In genomic region chr17:88966028-88966427, GRCm38 (mm10) we compare ENCODE assay signal across 29 mouse cellular contexts.
A peak's percentile ranks its signal among the peaks of the same experiment; 100 is the strongest.
DNase-seq lines count a peak whose midpoint lies in the region; ATAC-seq lines count a peak whose summit lies in the region.
"Had no signal": no experiment of that assay in that cellular context is flagged by ENCODE, and none has a peak within 500 bp of the region (broad histone marks: within the 10 kb centered on the region; RNA-seq: fewer than 3 reads in every experiment).

No protein-coding gene starts in this region.

- H3K9ac ChIP-seq in hindbrain, embryonic 16.5 days (ENCODE audit: low read depth, low read length): no peak overlapping the region
- no peak overlapping the region for H3K9ac ChIP-seq in neural tube, embryonic 13.5 days
- no peak overlapping the region for H3K9ac ChIP-seq in neural tube, embryonic 15.5 days (replicated peaks)
- H3K9ac ChIP-seq: embryonic facial prominence, embryonic 13.5 days; heart, embryonic 12.5 days; limb, embryonic 15.5 days; liver, embryonic 13.5 days; midbrain, embryonic 12.5 days had no signal

- H3K4me3 ChIP-seq in hindbrain, embryonic 16.5 days (ENCODE audit: low read length): no peak overlapping the region
- H3K4me3 ChIP-seq in hindbrain, embryonic 10.5 days: no peak overlapping the region
- no peak overlapping the region for H3K4me3 ChIP-seq in neural tube, embryonic 13.5 days
- no peak overlapping the region for H3K4me3 ChIP-seq in neural tube, embryonic 15.5 days (replicated peaks)
- H3K4me3 ChIP-seq: embryonic facial prominence, embryonic 13.5 days; erythroblast, embryonic 14.5 days; gastrocnemius, adult 2 months; heart, adult 2 months; heart, embryonic 12.5 days; limb, embryonic 15.5 days; liver, embryonic 13.5 days; midbrain, embryonic 12.5 days; myocyte had no signal

- H3K36me3 ChIP-seq in hindbrain, embryonic 16.5 days (ENCODE audit: control insufficient read depth, insufficient read depth, low read length): no peaks in the 10 kb centered on the region
- no peaks in the 10 kb centered on the region for H3K36me3 ChIP-seq in hindbrain, embryonic 10.5 days
- no peaks in the 10 kb centered on the region for H3K36me3 ChIP-seq in neural tube, embryonic 13.5 days
- no peaks in the 10 kb centered on the region for H3K36me3 ChIP-seq in neural tube, embryonic 15.5 days
- H3K36me3 ChIP-seq: embryonic facial prominence, embryonic 13.5 days; heart, embryonic 12.5 days; limb, embryonic 15.5 days; liver, embryonic 13.5 days; midbrain, embryonic 12.5 days had no signal

- no peak overlapping the region for H3K27ac ChIP-seq in hindbrain, embryonic 16.5 days (ENCODE audit: low read depth, low read length)
- H3K27ac ChIP-seq in hindbrain, embryonic 10.5 days: no peak overlapping the region
- 0 out of 2 replicates have a peak overlapping the region, but pooled peaks have one; percentile 2 for H3K27ac ChIP-seq in neural tube, embryonic 13.5 days (replicated peaks)
- H3K27ac ChIP-seq in neural tube, embryonic 15.5 days (replicated peaks): no peak overlapping the region
- H3K27ac ChIP-seq: embryonic facial prominence, embryonic 13.5 days; gastrocnemius, adult 2 months; heart, adult 2 months; limb, embryonic 15.5 days; liver, embryonic 13.5 days; midbrain, embryonic 12.5 days had no signal

- no peak for DNase-seq in hindbrain, embryonic 10.5 days (ENCODE audit: low spot score)
- DNase-seq in neural tube, embryonic 10.5 days (ENCODE audit: extremely low spot score, low spot score): no peak
- DNase-seq in right cerebral cortex, adult 2 months (ENCODE audit: low spot score in 2 of 2): no peak
- DNase-seq: adrenal gland, adult 8-10 months; B cell, adult 2 months; cerebellum, adult 11 months; cerebellum, adult 9-10 months; cerebellum, postnatal 36 days; gastrocnemius, adult 2 months; heart, adult 2 months; heart, postnatal 4 days; kidney, adult 18-20 months; kidney, postnatal 4 days; liver, embryonic 13.5 days; lung, adult 18-20 months; lung, postnatal 36 days; thymus, postnatal 25 days had no signal

- no peaks in the 10 kb centered on the region for H3K4me1 ChIP-seq in hindbrain, embryonic 16.5 days (ENCODE audit: control insufficient read depth, insufficient read depth, low read depth, low read length)
- H3K4me1 ChIP-seq in hindbrain, embryonic 10.5 days (replicated peaks): no peaks in the 10 kb centered on the region
- H3K4me1 ChIP-seq in neural tube, embryonic 13.5 days (replicated peaks): peaks cover 8% of the 10 kb centered on the region; the same call in 1 of the 2 replicates
- no peaks in the 10 kb centered on the region for H3K4me1 ChIP-seq in neural tube, embryonic 15.5 days
- H3K4me1 ChIP-seq: embryonic facial prominence, embryonic 13.5 days; heart, embryonic 12.5 days; limb, embryonic 15.5 days; liver, embryonic 13.5 days; midbrain, embryonic 12.5 days had no signal

- no peaks in the 10 kb centered on the region for H3K9me3 ChIP-seq in hindbrain, embryonic 16.5 days (ENCODE audit: control insufficient read depth, low read length)
- H3K9me3 ChIP-seq in hindbrain, embryonic 10.5 days: no peaks in the 10 kb centered on the region
- H3K9me3 ChIP-seq in neural tube, embryonic 13.5 days: no peaks in the 10 kb centered on the region
- H3K9me3 ChIP-seq in neural tube, embryonic 15.5 days (replicated peaks): no peaks in the 10 kb centered on the region
- H3K9me3 ChIP-seq: embryonic facial prominence, embryonic 13.5 days; heart, embryonic 12.5 days; limb, embryonic 15.5 days; liver, embryonic 13.5 days; midbrain, embryonic 12.5 days had no signal

- H3K27me3 ChIP-seq in hindbrain, embryonic 16.5 days (replicated peaks; ENCODE audit: control insufficient read depth, insufficient read depth, low read length): no peaks in the 10 kb centered on the region
- H3K27me3 ChIP-seq in hindbrain, embryonic 10.5 days (ENCODE audit: insufficient read depth, poor library complexity, severe bottlenecking): no peaks in the 10 kb centered on the region
- no peaks in the 10 kb centered on the region for H3K27me3 ChIP-seq in neural tube, embryonic 13.5 days
- H3K27me3 ChIP-seq in neural tube, embryonic 15.5 days (replicated peaks): no peaks in the 10 kb centered on the region
- H3K27me3 ChIP-seq: embryonic facial prominence, embryonic 13.5 days; heart, embryonic 12.5 days; limb, embryonic 15.5 days; liver, embryonic 13.5 days; midbrain, embryonic 12.5 days had no signal

- ATAC-seq in hindbrain, embryonic 16.5 days: peak; percentile 30; the same call in 1 of the 2 replicates
- ATAC-seq in neural tube, embryonic 13.5 days (ENCODE audit: low read depth): no peak
- peak; percentile 41; the same call in 1 of the 2 replicates for ATAC-seq in neural tube, embryonic 15.5 days (ENCODE audit: low FRiP score)
- ATAC-seq in megakaryocyte-erythroid progenitor cell, adult 5-6 weeks (replicated peaks; ENCODE audit: low FRiP score, low TSS enrichment, poor library complexity, severe bottlenecking): no peak
- ATAC-seq: activated CD4-positive, CD25-positive, alpha-beta regulatory T cell, adult 4 months; forebrain, embryonic 16.5 days had no signal

- no peak overlapping the region for H3K4me2 ChIP-seq in hindbrain, embryonic 16.5 days (ENCODE audit: low read length)
- no peak overlapping the region for H3K4me2 ChIP-seq in neural tube, embryonic 13.5 days
- no peak overlapping the region for H3K4me2 ChIP-seq in neural tube, embryonic 15.5 days
- H3K4me2 ChIP-seq: embryonic facial prominence, embryonic 13.5 days; heart, embryonic 12.5 days; limb, embryonic 15.5 days; liver, embryonic 13.5 days; midbrain, embryonic 12.5 days had no signal

- WGBS in hindbrain, embryonic 16.5 days: 34% methylated on average over 3 of the region's 3 CpGs
- 72% methylated on average over 3 of the region's 3 CpGs for WGBS in hindbrain, embryonic 10.5 days
- 48% methylated on average over 3 of the region's 3 CpGs for WGBS in neural tube, embryonic 13.5 days
- WGBS in neural tube, embryonic 15.5 days: 54% methylated on average over 3 of the region's 3 CpGs

Comparison
In these comparisons a context has a peak if more than half of its experiments do, and no peak if none do; other contexts are left out.
1. ATAC-seq: peak in hindbrain, embryonic 16.5 days (single experiment) and neural tube, embryonic 15.5 days (single experiment); none in neural tube, embryonic 13.5 days (single experiment) and megakaryocyte-erythroid progenitor cell, adult 5-6 weeks (single experiment).